Mouse (Mus musculus): ENCODE data around the gene Lepr.

The Lepr gene

GRCm38 (mm10) chr4:101717367-101718121 is at the start of gene Lepr:
TSS of gene Lepr (plus strand) at chr4:101717404.
- DNase-seq (ENCODE audit: low spot score in 2 of 2) = no peak

- DNase-seq (ENCODE audit: low spot score in 2 of 2) = no peak
Measured at GRCm38 (mm10) chr4:101669161-101669560, 48.0 kb upstream of the Lepr start.

- no peak for DNase-seq (ENCODE audit: low spot score in 2 of 2)
Measured at GRCm38 (mm10) chr4:101669811-101670210, 47.4 kb upstream of the Lepr start.

GRCm38 (mm10) chr4:101674790-101675189 is 42.4 kb upstream of the Lepr start:
- no peak for DNase-seq (ENCODE audit: low spot score in 2 of 2)

GRCm38 (mm10) chr4:101675726-101676125 is 41.5 kb upstream of the Lepr start:
- no peak for DNase-seq (ENCODE audit: low spot score in 2 of 2)

GRCm38 (mm10) chr4:101682620-101683019 is 34.6 kb upstream of the Lepr start:
- DNase-seq (ENCODE audit: low spot score in 2 of 2) = no peak

GRCm38 (mm10) chr4:101683086-101683485 is 34.1 kb upstream of the Lepr start:
- no peak for DNase-seq (ENCODE audit: low spot score in 2 of 2)

GRCm38 (mm10) chr4:101684821-101685220 is 32.4 kb upstream of the Lepr start:
- DNase-seq (ENCODE audit: low spot score in 2 of 2) = no peak

GRCm38 (mm10) chr4:101686227-101686810 is 30.9 kb upstream of the Lepr start:
- no peak for DNase-seq (ENCODE audit: low spot score in 2 of 2)

GRCm38 (mm10) chr4:101689241-101689640 is 28.0 kb upstream of the Lepr start:
- no peak for DNase-seq (ENCODE audit: low spot score in 2 of 2)

GRCm38 (mm10) chr4:101689645-101690044 is 27.6 kb upstream of the Lepr start:
- no peak for DNase-seq (ENCODE audit: low spot score in 2 of 2)

- DNase-seq (ENCODE audit: low spot score in 2 of 2) = peak; percentile 0 to 25
Measured at GRCm38 (mm10) chr4:101692892-101693291, 24.3 kb upstream of the Lepr start.

- DNase-seq (ENCODE audit: low spot score in 2 of 2) = no peak
Measured at GRCm38 (mm10) chr4:101694529-101694928, 22.7 kb upstream of the Lepr start.

- no peak for DNase-seq (ENCODE audit: low spot score in 2 of 2)
Measured at GRCm38 (mm10) chr4:101697236-101697635, 20.0 kb upstream of the Lepr start.

GRCm38 (mm10) chr4:101699423-101699822 is 17.8 kb upstream of the Lepr start:
- no peak for DNase-seq (ENCODE audit: low spot score in 2 of 2)

GRCm38 (mm10) chr4:101700892-101701640 is 16.1 kb upstream of the Lepr start:
- DNase-seq (ENCODE audit: low spot score in 2 of 2) = no peak

GRCm38 (mm10) chr4:101705325-101705724 is 11.9 kb upstream of the Lepr start:
- DNase-seq (ENCODE audit: low spot score in 2 of 2) = no peak

GRCm38 (mm10) chr4:101707234-101707633 is 10.0 kb upstream of the Lepr start:
- no peak for DNase-seq (ENCODE audit: low spot score in 2 of 2)

- no peak for DNase-seq (ENCODE audit: low spot score in 2 of 2)
Measured at GRCm38 (mm10) chr4:101707953-101708352, 9.3 kb upstream of the Lepr start.

- DNase-seq (ENCODE audit: low spot score in 2 of 2) = no peak
Measured at GRCm38 (mm10) chr4:101710361-101710760, 6.8 kb upstream of the Lepr start.

GRCm38 (mm10) chr4:101711100-101711499 is 6.1 kb upstream of the Lepr start:
- no peak for DNase-seq (ENCODE audit: low spot score in 2 of 2)

GRCm38 (mm10) chr4:101712563-101712962 is 4.6 kb upstream of the Lepr start:
- DNase-seq (ENCODE audit: low spot score in 2 of 2) = no peak

- DNase-seq (ENCODE audit: low spot score in 2 of 2) = no peak
Measured at GRCm38 (mm10) chr4:101715302-101715701, 1.9 kb upstream of the Lepr start.

Data from left cerebral cortex, adult 9 months (tissue).